Mouse (Mus musculus) gastrocnemius, postnatal 4 days (tissue): ENCODE measurements around the gene En1. TPM values are rescaled to one million over a fixed set of nuclear protein-coding genes. Genes with fewer than 3 reads are reported as not detected.
A peak's percentile ranks its signal among the peaks of the same experiment; 100 is the strongest.

Experiments
- DNase-seq, 2 experiments: peaks; one replicate each; pipeline ENCODE4 v3.0.0; 2021 to 2022; ENCODE audit warnings: low spot score in 2 of 2, mixed read lengths in 2 of 2
- long read RNA-seq, 2 experiments: library from polyadenylated mRNA; stranded (forward); transcript quantifications; one replicate each; pipeline ENCODE4 v2.0.0; 2021
- total RNA-seq, 2 experiments: library from RNA; stranded (reverse); gene quantifications; 2 replicates each; pipeline ENCODE4 v1.2.3; 2021

The En1 gene
- total RNA-seq: 1 to 10 TPM; 7.2 to 8.3 TPM
- long read RNA-seq, experiment 1, transcript En1-201 (2 exons, 2,624 nt): major isoform, 8 of 11 reads
- long read RNA-seq, experiment 1, partial matches to known transcripts: 0 of 11 reads
- long read RNA-seq, experiment 1, other reads (novel, unspliced or antisense): 3 of 11 reads
- long read RNA-seq, experiment 2, partial matches to known transcripts: 0 of 5 reads
- long read RNA-seq, experiment 2, other reads (novel, unspliced or antisense): 2 of 5 reads

DNA sequence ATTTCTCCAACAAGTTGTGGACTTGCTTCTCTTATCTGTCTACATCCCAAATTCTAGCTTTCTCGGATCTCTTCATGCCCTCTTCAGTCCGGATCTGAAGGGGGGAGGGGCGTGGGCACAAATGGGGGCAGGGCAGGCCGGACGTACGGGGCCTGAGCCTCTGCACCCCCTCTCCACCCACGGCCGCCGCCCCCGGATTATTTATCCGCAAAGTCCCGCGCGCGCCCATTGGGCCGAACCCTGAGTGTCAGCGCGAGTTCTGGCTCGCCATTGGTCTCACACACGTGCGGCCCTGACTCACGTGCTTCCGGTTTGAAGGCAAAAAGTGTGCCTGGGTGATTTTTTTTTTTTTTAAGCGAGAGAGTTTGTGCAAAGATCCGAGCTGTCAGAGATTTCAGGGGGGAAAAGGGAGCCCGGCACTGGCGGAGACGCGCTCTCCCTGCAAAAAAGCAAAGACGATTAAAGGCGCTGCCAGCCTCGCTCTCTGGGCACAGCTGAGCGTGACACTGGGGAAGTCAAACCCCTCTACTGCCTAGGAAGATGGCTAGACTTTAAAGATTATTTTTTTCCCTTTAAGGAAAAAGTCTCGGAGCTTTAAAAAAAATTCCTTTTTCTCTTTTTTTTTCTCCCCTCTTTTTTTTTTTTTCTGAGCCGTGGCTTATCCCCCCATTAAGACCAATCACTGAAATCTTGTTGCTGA is at the start of gene En1:
TSS of gene En1 (plus strand) at position 388 of the 700 bp plus-strand sequence.
- peak; percentile 72 to 81 for DNase-seq

DNA sequence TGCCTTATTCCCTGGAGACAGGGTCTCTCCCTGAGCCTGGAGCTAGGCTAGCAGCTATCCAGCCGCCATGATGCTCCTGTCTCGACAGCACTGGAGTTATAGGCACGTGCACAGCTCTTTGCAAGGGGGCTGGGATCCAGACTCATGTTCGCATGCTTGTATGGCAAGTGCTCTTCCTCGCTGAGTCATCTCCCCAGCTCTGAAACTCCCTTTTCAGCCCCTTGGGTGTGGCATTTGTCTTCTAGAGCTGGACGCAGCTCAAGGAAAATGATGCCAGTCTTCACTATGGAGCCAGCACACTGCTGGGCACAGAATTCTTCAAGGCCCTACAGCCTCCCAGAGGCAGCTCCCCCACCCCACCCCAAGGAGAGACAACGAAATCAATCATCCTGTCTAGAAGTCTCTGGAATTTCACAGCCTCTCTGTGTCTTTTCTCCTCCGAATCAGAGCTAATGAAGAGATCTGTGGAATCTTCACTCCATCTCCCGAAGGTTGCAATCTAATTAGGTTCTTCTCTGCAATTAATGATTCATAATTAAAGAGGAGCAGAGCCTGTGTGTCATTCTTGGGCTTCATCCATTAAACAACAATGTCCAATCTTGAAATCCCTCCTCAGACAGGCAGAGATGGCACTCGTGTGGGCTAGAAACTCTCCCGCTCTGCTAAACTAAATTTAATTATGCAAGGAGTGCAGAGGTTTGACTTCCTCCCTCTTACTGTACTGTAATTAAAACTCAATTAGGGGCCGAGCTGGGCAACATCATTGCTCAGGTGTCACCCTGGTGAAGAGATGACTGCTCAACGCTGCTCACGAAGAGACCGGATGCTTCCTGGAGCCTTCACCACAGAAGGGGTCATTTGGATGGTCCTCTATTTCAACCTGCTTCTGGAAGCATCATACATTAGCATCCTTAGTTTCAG is 45.0 kb upstream of the En1 start:
- DNase-seq: no peak

DNA sequence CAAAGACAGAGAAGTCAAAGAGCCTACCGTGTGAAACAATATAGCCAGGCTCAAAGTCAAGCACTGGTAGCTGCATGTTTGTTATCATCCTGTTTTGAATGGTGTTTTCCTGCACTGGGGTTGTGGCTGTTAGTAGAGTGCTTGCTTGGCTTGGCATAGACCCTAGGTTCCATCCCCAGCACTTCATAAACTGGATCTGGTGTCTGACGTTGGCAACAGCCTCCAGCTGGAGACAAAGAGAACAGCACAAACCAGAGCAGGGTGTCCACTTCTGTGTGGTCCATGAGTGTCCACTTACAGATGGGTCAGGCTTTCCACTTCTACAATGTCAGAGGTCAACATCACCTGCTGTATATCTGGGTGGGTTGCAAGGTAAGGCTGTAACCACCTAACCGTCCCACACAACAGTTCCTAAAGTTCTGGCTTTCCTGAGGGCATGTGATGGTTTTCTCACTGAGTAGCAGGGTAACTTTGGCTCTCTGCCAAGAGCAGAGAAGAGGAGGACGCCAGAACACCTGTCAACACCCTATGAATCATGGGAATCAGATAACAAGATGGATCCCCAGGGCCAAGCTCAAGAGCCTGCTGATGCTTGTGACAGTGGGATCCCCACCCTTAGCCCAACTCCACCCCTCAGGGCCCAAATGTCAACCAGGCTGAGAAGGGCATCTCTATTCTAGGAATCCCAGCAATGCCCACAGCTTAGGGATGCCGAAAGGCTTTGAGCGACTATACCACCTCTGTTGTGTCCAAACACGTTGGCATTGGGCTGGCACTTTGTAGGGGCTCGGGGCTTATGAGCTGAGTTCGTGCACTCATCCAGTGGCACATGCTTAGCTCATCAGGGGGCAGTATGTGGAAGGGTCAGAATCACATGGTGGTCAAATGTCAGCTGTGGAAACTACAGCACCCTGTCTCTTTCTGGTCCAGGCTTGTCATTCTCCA is 43.6 kb upstream of the En1 start:
- no peak for DNase-seq

- no peak for DNase-seq
These were observed 42.3 kb upstream of the En1 start for GRCm38 (mm10) chr1:120559911-120560310.

- no peak for DNase-seq
These were observed 20.9 kb upstream of the En1 start for GRCm38 (mm10) chr1:120581306-120581705.

- DNase-seq: no peak
These were observed 16.7 kb upstream of the En1 start for GRCm38 (mm10) chr1:120585481-120585880.

GRCm38 (mm10) chr1:120586500-120587110 is 15.6 kb upstream of the En1 start:
- peak in 1 of 2 experiments; percentile 62 for DNase-seq

GRCm38 (mm10) chr1:120587431-120587830 is 14.8 kb upstream of the En1 start:
- DNase-seq: no peak

DNA sequence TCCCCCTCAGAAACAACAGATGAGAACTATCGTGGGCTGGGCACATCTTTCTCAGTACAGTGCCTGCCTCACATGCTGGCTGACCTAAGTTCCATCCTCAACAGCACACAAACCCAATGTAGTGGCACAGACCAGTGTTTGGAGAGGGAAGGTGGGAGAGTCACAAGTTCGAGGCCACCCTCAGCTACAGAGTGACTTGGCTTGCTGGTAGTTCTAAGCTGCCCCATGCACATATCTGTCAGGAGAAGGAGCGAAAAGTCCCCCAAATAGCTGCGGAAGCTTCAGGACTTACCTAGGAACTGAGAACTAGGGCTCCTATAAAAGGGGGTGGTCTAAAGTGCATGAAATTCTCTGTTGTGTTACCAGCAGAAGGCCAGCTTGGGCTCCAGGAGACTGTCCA is 14.3 kb upstream of the En1 start:
- no peak for DNase-seq

DNA sequence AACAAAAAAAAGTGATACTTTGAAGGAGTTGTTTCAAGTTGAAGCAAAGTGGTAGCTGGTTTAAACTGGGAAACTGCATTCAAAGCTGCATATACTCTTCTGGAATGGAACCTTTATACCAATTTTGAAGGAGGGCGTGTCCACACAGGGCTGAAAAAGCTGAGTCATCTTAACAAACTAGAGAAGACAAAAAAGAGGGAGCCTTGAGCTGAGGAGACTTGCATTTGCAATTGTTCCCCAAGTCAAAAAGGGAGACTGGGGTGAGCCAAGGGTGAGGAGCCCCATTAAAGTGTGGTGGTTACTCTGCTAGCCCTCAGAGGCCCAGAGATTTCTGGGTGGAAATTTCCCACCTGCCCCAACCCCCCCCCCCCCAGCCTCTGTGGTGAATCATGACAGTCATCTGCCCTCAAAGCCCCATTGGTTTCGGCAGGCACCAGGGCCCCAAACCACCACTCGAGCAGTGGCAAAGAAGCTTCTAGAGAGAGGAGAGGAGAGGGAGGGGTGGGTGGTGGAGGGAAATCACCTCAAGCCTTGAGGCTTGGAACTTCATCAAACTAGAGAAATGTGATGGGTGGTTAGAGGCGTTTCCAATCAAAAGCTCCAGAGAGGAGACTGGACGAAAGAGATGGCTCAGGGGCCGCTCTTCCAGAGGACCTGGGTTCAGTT is 13.7 kb upstream of the En1 start:
- DNase-seq: no peak

DNA sequence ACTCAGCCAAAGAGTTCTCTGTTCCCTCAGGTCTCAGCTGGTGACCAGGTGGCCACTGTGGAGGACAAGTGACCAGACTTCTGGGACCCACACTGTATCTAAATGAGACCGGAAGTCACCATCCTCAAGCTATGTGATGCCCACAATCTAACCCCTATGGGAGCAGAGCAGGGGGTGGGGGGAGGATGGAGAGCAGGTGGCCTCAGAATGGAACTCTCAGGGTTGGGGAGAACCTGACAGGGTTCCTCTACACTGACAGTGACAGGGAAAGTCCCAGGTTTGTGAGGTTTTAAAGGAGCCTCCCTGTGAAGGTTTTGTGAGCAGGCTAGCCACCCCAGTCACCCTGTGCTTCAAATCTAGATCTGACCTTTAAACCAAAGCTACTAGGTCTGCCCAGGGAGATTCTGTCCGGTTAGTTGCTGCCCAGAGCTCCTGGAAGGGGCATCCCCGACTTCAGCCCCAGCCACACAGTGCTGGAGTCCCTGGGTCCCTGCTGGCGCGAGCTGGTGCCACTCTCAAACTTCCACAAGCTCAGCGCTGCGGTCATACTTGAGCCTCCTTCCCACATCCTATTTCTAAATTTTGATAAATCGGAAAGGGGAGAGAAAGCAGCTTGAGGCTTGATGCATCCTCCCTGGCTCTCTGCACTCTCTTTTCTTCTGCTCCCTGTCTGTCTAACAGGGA is 8.8 kb upstream of the En1 start:
- DNase-seq: no peak

GRCm38 (mm10) chr1:120594603-120595002 is 7.6 kb upstream of the En1 start:
- no peak for DNase-seq

- DNase-seq: no peak
These were observed 6.6 kb upstream of the En1 start for GRCm38 (mm10) chr1:120595471-120596240.

DNA sequence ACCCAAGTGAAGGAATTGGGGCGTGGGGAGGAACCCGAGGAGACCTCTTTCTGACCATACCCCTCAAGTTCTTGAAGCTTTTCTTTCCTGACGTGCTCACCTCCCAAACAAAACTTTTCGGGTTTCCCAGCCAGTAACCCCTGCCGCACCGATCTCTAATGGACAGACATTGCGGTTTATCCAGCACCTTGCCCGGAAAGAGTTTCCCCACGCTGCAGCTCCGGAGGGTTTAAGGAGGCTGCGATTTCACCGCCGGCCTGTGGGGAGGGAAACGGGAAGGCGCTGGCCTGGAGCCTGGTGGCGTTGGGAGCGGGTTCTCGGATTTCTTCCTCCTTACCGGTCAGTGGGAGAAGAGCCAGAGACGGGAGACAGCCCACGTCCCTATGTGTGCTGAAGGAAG is 5.9 kb upstream of the En1 start:
- peak; percentile 43 to 64 for DNase-seq

GRCm38 (mm10) chr1:120596784-120597183 is 5.4 kb upstream of the En1 start:
- no peak for DNase-seq

GRCm38 (mm10) chr1:120597271-120597670 is 4.9 kb upstream of the En1 start:
- DNase-seq: no peak

- DNase-seq: no peak
These were observed 3.9 kb upstream of the En1 start for GRCm38 (mm10) chr1:120598196-120598940.
